Mouse (Mus musculus): ENCODE measurements around the gene Ndufa13.
A peak's percentile ranks its signal among the peaks of the same experiment; 100 is the strongest.

Gene Ndufa13

DNA sequence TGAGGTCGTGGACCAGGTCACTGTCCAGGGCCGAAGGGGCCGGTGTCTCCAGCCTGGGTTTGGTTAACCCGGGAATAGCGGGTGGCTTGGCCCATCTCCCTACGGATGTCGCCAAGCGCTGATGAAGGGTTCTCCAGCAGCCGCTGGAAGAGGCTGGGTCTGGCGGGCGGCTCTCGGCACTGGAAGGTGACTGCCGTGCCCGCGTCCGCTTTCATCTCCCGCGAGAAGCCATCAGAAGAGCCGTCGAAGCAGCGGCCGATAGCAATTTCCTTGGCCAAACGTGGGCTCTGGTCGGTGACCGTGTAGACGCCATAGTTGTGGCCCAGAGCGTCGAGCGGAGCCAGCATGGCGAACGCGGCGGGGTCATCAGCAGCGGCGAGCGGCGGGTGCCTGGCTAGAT lies 21.5 kb downstream of the Ndufa13 start:
- no peak for DNase-seq (ENCODE audit: low spot score in 2 of 2)

DNA sequence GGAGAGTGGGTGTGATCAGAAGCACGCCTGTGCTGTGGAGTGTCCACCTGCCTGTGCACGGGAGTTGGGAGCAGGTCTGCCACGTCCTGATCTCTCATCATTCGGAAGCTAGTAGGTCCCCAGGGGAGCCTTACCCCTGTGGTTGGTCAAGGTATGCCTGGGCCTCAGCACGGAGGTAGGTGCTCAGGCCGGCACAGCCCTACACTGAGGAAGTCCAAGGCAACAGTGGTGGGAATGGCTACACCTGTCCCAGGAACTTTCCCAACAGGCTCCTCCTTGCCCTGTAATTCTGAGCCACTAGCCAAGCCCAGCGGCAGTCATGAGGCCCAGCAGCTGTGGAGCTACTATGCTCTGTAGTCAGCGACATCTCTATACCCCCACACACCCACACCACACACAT lies 22.7 kb downstream of the Ndufa13 start:
- no peak for DNase-seq (ENCODE audit: low spot score in 2 of 2)

DNA sequence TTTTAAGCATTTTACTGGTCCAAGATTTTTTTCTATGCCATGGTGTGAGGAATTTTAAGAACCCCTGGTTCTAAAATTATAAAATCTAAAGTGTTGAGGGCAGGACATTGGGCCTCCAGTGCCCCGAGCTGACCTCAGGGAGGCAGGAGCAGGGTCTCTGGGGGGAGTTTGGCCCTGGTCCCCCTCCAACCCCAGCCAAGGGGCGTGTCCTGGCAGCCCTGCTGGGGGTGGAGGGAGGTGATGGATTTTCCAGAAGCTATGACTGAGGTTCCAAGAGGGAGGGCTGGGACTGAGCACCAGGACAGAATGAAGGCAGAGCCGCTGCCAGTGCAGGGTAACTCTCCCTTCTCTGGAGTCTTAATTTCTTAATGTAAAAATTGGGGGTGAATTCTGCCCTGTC lies 24.4 kb downstream of the Ndufa13 start:
- no peak for DNase-seq (ENCODE audit: low spot score in 2 of 2)

DNA sequence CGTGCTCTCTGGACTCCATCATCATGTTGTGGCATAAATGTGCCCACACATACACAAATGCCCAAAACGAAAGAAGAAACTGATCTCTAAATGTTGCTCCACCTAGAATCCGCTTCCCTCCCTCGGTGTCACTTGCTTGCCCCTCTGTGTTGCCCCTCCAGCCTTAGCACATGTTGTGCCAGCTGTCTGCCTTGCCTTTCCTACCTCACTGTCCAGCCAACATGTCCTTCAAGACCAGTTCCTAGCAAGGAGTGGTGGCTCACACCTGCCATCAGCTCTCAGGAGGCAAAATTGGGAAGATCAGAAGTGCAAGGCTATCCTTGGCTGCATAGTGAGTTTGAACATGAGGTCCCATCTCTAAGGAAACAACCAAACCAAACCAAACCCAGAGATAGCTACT lies 25.0 kb downstream of the Ndufa13 start:
- no peak for DNase-seq (ENCODE audit: low spot score in 2 of 2)

DNA sequence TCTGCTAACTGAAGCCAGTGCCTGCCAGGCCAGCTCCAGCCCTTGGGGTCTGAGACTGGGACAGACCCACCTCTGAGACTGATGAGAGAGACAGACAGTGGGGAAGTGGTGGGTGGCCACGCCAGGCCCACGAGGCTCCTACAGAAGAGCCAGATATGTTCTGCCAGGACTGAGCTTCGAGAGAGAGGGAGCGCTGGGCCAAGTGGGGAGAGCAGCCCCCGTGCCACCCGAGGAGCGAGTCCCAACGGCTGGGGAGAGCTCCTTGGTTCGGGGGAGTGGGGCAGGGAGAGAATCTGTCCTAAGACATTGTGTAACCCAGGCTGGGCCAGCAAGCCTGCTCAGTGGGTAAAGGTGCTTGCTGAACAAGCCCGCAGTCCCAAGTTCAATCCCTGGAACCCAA lies 25.4 kb downstream of the Ndufa13 start:
- DNase-seq (ENCODE audit: low spot score in 2 of 2) = no peak

DNA sequence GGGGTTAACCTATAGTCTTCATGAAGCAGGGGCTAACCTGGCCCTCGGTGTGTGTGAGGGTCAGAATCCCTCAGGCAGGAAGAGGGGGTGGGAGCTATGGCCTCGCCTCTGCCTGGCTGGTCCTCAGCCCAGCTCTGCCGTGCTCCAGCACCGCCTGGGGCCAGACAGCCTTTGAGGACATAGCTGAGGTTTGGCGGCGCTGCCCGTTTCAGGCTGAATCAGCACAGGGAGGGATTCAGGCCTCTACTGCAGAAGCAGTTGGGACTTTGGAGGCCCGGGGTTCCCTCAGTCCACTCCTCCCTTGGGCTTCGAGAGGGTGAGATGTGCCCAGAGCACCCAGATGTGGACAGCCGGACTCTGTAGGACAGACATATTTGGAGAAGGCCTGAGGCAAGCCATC lies 26.3 kb downstream of the Ndufa13 start:
- no peak for DNase-seq (ENCODE audit: low spot score in 2 of 2)

DNA sequence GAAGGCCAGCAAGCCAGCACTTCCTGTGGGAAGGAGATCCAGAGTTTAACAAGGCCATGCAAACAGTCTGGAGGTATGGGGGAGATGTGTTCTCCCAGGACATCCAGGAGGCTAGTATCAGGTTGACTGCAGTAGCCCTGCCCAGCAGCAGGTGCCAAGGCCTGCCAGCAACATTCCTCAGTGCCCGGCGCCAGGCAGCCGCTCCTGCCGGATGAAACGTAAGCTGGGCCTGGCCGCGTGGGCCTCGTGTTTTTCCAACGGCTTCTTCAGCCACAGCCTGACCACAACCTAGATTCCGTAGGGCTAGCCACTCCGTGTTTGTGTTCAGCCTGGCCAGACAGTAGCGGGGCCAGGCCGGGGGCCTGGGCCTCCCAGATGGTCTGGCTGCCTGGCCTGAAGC lies 27.7 kb downstream of the Ndufa13 start:
- no peak for DNase-seq (ENCODE audit: low spot score in 2 of 2)

DNA sequence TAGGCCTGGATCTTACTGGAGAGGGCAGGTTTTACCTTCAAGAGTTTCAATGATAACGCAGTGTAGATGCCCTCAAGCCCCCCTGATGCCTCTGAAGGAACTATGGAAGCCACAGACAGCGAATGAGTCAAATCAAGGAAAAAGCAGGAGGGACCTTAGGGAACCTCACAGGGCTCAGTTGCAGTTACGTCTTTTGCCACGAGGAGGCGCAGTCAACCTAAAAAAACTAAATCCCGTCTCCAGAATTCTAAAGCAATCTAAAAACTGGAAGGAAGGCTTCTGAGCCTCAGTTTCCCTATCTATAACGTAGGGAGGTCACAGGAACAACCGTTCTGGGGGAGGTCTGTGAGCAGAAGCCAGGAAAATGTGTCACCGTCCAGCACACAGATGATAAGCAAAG lies 28.2 kb downstream of the Ndufa13 start:
- peak; percentile 80 to 82 for DNase-seq (ENCODE audit: low spot score in 2 of 2)

DNA sequence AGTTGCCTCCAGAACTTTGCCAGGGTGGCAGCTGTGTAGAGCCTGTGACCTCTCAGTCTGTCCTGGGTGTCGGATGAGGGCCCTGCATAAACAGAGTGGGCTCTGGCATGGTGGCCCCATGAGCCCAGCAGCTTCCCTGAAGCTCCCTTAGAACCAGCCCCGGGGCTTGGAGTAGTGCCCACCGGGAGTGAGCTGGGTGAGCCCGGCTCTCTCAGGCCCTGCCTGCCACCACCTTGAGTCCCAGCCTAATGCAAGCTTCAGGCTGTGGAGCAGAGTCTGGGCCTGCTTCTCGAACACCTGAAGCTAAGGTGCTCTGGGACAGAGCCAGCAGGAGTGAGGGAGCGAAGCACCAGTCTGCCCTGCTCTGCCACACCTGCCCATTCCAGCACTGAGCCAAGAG lies 31.5 kb downstream of the Ndufa13 start:
- DNase-seq (ENCODE audit: low spot score in 2 of 2) = no peak

DNA sequence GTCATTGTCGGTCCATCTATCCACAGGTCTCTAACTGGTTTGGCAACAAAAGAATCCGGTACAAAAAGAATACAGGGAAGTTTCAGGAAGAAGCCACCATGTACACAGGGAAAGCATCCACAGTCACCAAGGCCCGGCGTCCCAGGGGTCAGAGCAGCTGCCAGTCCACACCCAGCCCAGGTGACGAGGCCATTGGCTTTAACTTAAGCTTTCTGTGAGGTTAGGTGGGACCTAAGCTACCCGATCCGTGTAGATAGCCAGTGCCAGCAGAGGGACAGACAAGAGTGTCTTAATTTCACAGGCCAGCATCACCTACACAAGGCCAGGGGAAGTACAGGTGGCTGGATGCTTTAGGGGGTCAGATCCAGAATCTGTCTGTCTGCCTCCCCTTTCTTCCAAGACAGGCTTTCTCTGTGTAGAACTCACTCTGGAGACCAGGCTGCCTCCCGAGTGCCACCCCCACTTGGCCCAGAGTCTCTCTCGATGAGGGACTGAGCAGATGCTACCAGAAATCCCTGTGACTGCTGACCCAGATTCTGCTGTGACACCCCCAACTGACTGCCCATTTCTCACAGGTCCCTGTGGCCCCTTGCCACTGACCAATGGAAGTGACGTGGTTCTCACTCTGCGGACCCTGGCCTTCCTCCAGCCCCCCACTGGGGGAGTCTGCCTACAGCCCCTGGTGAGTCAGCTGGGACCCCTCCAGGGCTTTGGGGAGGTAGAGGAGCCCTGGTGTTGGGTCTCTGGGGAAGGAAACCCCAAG lies 32.2 kb downstream of the Ndufa13 start:
- no peak for DNase-seq (ENCODE audit: low spot score in 2 of 2)

DNA sequence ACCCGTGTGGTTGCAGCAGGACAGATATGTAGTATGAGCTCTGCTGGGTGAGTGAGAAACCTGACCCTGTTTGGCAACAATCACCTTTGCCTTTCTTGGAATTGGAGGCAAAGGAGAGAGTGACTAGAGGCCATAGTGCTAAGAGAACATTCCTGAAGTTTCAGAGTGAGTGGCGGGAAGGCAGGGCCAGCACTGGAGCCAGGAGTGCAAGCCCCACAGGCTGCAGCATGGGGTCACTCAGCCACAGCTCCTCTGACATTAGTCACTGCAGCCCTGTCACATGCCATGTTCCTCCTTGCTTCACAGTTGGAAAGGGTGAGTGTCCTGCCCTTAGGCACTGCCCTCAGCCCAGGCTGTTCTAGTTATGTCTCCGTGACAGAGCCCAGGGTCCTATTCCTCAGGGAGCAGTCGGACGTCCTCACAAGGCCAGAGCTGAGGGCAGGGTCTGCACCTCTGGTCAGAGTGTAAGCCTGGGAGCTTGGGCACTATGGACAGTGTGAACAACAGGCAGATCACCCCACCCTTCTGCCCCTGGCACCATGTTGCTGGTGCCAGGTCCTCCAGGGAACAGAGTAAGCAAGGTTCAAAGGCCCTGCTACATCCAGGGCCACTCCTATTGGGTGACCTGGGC lies 34.5 kb downstream of the Ndufa13 start:
- no peak for DNase-seq (ENCODE audit: low spot score in 2 of 2)

DNA sequence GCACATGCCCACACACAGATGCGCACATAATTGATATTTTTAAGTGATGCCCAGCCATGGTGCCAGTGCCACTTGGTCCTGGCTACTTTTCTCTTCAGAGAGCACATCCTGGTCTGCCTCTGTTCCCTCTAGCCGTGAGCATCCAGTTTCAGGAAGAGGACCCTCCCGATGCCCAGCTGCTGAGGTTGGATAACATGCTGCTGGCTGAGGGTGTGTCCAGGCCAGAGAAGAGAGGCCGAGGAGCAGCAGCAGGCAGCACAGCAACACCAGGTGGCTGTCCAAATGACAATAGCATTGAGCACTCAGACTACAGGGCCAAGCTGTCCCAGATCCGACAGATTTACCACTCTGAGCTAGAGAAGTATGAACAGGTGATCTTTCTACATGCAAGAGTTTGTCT lies 38.2 kb downstream of the Ndufa13 start:
- DNase-seq (ENCODE audit: low spot score in 2 of 2) = no peak

DNA sequence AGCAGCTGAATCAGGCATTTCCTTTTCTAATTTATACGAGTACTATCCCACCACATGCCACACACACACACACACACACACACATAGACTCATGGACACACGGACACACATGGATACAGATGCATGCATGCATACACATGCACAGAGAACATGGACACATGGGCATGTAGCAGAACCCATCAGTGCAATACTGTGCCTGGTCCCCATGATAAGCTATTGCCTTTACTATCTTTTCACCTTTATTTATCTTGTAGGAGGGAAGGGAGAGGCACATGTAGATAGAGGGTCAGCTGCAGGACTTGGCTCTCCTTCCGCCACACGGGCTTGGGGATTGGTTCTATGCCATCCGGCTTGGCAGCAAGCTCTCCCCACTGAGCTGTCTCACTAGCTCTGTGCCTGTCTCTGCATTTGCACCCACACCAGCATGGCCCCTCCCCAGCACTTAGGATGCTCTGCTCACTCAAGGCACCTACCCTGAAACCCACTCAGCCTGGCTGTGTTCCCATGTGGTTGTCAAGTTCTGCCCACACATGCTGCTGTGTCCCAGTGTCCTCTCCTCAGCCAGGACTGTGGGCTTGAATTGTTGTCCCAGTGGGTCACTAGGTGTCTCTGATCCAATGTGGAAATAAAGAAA lies 38.9 kb downstream of the Ndufa13 start:
- DNase-seq (ENCODE audit: low spot score in 2 of 2) = no peak

DNA sequence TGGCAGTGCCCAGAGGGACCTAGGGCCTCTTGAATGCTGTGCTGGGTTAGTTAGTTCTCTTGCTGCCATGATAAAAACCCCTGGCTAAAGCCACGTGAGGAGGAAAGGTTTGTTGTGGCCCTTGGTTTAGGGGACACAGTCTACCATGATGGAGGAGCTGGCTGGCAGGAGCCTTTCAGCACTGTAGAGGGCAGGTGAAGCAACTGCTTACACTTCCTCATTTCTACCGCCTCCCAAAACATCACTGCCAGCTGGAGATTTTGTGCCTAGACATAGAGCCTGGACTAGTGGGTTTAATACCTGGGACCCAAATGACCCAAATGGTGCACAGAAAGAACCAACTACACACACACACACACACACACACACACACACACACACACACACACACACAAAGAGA lies 41.1 kb downstream of the Ndufa13 start:
- DNase-seq (ENCODE audit: low spot score in 2 of 2) = no peak

DNA sequence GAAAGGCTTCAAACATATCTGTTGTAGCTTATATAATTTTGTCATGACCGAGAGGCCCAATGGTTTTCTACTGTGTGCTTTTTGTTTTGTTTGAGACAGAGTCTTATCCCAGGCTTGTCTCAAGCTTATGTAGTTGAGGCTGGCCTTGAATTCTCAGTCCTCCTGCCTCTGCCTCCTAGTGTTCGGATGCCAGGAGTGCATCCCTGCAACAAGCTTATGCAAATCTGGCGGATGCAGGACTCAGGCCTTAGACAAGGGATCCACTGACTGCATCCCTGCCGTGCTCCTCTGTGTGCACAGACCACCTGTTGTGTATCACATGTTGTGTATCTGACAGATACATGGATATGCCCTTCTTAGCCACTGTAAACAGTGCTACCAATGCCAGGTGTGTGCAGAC lies 41.6 kb downstream of the Ndufa13 start:
- DNase-seq (ENCODE audit: low spot score in 2 of 2) = no peak

DNA sequence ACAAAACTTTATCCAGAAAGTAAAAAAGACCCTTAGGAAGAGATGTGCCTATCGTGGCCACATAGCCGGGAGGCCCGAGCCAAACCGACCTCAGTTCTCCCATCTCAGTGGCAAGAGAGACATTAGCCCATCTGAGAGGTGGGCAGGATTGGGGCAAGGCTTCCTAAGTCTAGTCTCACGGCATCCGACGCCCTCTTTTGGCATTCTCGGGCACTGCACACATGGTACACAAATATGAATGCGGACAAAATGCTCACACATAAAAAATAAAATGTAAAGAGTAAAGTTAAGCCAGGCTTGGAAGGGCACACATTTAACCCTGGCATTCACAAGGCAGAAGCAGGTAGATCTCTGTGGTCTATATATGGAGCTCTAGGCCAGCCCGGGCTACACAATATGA lies 48.5 kb downstream of the Ndufa13 start:
- no peak for DNase-seq (ENCODE audit: low spot score in 2 of 2)

DNA sequence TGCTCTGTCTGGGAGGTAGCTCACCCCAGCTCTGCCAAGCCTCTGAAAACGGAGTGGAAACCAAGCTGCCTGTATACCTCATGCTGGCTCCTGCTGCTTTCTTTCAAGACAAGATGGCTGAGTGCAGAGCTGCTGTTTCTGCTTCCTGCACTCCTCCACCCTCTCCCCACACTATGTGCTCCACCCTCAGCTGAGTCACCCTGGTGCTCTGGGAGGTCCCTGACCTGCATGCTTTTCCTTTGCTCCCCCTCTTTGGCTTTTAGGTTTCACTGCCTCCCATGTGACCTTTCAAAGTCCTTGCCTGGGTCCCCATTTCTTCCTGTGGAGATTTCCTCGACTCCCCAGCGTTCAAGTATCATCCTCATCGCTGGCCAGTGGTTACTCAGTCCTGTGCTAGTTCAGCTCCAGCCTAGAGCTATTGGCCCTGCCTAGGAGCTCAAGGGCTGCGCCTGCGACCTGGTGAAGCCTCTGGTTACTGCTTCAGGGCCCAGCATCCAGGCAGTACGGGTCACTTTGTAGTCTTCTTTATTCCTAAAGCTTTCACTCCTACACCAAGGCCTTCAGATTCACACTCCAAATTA lies 51.3 kb downstream of the Ndufa13 start:
- no peak for DNase-seq (ENCODE audit: low spot score in 2 of 2)

DNA sequence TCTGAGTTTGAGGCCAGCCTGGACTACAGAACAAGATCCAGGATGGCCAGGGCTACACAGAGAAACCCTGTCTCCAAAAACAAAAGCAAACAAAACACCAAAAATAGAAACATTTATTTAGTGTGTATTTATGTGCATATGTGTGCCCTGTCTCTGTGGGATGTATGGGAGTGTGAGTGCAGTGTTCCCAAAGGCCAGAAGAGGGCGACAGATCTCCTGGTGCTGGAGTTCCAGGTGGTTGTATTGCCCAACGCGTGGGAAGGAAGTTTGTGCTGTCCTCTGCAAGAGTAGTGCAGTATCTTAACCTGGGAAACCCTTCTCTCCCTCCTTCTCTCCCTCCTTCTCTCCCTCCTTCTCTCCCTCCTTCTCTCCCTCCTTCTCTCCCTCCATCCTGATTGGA lies 52.5 kb downstream of the Ndufa13 start:
- no peak for DNase-seq (ENCODE audit: low spot score in 2 of 2)

DNA sequence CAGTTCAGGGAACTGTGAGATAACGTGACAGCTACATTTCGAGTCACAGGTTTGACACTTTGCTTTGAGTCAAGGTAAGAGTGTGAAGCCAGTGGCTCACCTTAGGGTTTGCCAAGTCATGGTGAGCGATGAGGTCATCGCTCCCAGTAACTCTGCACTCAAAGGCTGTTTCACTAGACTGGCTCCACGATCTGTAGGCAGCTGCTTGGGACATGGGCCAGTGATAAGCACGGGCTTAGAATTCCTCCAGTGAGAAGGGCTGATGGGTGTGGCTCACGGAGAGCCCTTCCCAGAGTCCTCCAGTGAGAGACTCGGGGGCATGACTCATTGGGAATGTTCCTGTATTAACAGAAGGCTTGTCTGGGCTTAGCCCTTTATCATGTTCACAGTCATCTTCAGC lies 53.4 kb downstream of the Ndufa13 start:
- no peak for DNase-seq (ENCODE audit: low spot score in 2 of 2)

DNA sequence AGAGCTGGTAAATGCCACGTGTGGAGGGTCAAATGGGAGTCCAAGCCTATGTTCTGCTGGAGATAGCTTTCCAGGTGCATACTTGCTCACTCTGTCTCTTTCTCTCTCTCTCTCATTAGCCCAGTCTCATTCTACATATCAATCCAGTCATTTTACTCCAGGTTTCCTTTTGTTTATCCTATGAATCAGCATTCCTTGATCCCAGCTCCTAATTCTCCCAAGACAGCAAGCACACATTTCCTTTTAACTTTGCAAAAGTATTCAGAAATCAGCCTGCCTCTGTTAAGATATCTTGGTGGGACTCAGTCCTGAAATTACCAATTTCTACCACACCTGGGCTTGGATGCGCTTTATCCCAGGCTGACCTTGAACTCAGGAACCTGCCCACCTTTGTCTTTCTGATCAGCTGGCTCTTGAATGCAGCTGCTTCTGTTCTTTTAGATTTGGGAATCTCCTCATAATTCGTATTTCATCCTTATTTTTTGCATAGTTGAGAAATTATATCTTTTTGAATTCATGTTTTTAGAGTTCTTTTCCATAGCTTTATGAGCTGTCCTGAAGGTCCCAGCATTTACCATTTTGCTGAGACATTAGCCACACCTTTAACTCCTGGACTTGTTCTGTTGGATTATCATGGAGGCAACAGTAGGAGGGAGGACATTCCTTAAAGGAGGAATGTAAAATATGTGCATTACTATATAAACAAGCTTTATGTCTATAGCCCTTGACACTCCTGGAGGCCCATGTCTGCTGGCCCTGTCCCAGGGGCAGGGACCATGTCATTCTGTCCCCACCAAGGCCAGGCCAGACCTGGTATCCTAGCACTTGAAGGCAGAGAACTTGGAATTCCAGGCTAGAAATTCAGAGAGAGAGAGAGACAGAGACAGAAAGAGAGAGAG lies 54.9 kb downstream of the Ndufa13 start:
- DNase-seq (ENCODE audit: low spot score in 2 of 2) = no peak
